Mouse (Mus musculus) right cerebral cortex, postnatal 4 days (tissue): Measurements from ENCODE around the gene Atp8a2.
"Not testable (repeated sequence)": the region's sequence is repeated elsewhere in the genome, so short reads cannot be mapped to it uniquely, and the experiment has no call there.

Experiments
- DNase-seq: peaks from one replicate; pipeline ENCODE4 v3.0.0-alpha.2; 2022

Atp8a2 gene

GRCm38 (mm10) chr14:59838446-59839259 lies 358.3 kb downstream of the Atp8a2 start:
- DNase-seq, result not testable (repeated sequence)

GRCm38 (mm10) chr14:59837691-59838241 lies 359.2 kb downstream of the Atp8a2 start:
- DNase-seq, result not testable (repeated sequence)

- no peak for DNase-seq
Measured at GRCm38 (mm10) chr14:59836876-59837543, 360.0 kb downstream of the Atp8a2 start.

- no peak for DNase-seq
Measured at GRCm38 (mm10) chr14:59829580-59829979, 367.4 kb downstream of the Atp8a2 start.

- DNase-seq, result no peak
Measured at GRCm38 (mm10) chr14:59827409-59827808, 369.6 kb downstream of the Atp8a2 start.

- DNase-seq, result no peak
Measured at GRCm38 (mm10) chr14:59820115-59820419, 376.9 kb downstream of the Atp8a2 start.

GRCm38 (mm10) chr14:59819215-59820114 lies 377.5 kb downstream of the Atp8a2 start:
- no peak for DNase-seq

GRCm38 (mm10) chr14:59810316-59810715 lies 386.7 kb downstream of the Atp8a2 start:
- not testable (repeated sequence) for DNase-seq

GRCm38 (mm10) chr14:59809790-59810189 lies 387.2 kb downstream of the Atp8a2 start:
- no peak for DNase-seq

- no peak for DNase-seq
Measured at GRCm38 (mm10) chr14:59807528-59808300, 389.3 kb downstream of the Atp8a2 start.

- DNase-seq, result peak; percentile 47
Measured at GRCm38 (mm10) chr14:59806910-59807309, 390.1 kb downstream of the Atp8a2 start.

- no peak for DNase-seq
Measured at GRCm38 (mm10) chr14:59806159-59806558, 390.8 kb downstream of the Atp8a2 start.

GRCm38 (mm10) chr14:59805683-59806082 lies 391.3 kb downstream of the Atp8a2 start:
- DNase-seq, result no peak

GRCm38 (mm10) chr14:59801961-59802599 lies 394.9 kb downstream of the Atp8a2 start:
- DNase-seq, result no peak

GRCm38 (mm10) chr14:59799511-59799910 lies 397.5 kb downstream of the Atp8a2 start:
- DNase-seq, result no peak

- DNase-seq, result no peak
Measured at GRCm38 (mm10) chr14:59793841-59794240, 403.1 kb downstream of the Atp8a2 start.

- DNase-seq, result no peak
Measured at GRCm38 (mm10) chr14:59783348-59784341, 413.3 kb downstream of the Atp8a2 start.

GRCm38 (mm10) chr14:59780391-59780790 lies 416.6 kb downstream of the Atp8a2 start:
- no peak for DNase-seq

GRCm38 (mm10) chr14:59762227-59762626 lies 434.8 kb downstream of the Atp8a2 start:
- no peak for DNase-seq

GRCm38 (mm10) chr14:59759900-59760493 lies 437.0 kb downstream of the Atp8a2 start:
- DNase-seq, result no peak
